Mouse (Mus musculus) cerebellum, adult 8-10 months (tissue): ENCODE measurements around the gene Ankrd11.

Experiments
- DNase-seq: peaks from one replicate; pipeline ENCODE4 v3.0.0; 2022

Ankrd11 gene

DNA sequence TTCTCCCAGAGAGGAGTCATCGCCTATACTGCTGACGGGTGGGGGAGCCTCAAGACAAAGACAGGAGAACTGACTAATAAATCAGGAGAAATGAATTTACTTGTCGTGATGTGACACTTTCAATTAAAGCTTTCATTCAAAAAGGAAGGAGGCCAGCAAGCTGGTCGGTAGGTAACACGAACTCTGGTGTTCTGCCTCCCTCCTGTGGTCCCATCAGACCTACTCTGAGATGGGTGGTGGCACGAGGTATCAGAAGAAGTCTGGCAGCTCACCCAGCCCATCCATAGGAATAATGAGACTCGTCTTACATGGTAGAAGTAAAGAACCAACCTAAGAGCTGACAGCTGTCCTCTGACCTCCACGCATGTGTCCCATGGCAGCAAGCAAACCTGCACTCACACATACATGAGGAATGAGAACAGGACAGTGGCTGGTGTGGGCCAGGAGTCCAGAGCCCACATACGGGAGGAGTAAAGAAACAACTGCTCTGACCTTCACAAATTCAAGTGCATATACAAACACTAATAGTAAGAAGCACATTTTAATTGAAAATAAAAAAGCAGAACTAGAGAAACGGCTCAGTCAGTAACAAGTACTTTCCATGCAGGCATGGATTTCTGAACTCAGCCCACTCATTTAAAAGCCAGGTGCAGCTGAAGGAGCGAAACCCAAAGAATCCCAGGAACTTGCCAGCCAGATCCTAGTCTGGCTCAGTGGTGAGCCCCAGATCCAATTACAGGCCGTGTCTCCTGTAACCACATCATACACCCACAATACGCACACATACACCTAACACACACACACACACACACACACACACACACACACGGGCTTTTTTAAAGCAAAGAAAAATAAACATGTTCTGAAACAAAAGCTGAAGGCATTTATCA, 37.8 kb downstream of the Ankrd11 start:
- DNase-seq = no peak

- DNase-seq = no peak
Measured at GRCm38 (mm10) chr8:123000311-123000710, 41.8 kb downstream of the Ankrd11 start.

GRCm38 (mm10) chr8:122997963-122998362, 44.1 kb downstream of the Ankrd11 start:
- DNase-seq = no peak

DNA sequence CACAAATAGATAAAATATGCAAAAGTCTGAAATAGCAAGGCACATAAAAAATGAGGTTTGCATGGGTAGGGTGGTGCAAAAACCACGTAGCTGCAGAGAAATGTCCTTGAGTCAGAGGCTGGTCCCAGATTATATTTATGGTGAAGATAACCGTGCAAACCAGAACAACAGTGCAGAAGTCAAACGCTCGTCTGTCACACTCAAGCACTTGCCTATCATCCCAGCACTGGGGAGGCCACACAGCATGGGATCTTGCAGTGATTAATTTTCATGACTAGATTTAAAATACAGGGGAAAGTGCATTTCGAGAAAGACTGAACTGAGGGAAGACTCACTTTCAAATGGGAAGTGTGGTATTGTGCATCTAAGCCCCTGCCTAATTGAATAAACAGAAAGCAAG, 48.3 kb downstream of the Ankrd11 start:
- no peak for DNase-seq

GRCm38 (mm10) chr8:122993031-122993430, 49.0 kb downstream of the Ankrd11 start:
- DNase-seq = no peak

- DNase-seq = no peak
Measured at GRCm38 (mm10) chr8:122992296-122992695, 49.8 kb downstream of the Ankrd11 start.

GRCm38 (mm10) chr8:122991368-122991767, 50.7 kb downstream of the Ankrd11 start:
- no peak for DNase-seq

DNA sequence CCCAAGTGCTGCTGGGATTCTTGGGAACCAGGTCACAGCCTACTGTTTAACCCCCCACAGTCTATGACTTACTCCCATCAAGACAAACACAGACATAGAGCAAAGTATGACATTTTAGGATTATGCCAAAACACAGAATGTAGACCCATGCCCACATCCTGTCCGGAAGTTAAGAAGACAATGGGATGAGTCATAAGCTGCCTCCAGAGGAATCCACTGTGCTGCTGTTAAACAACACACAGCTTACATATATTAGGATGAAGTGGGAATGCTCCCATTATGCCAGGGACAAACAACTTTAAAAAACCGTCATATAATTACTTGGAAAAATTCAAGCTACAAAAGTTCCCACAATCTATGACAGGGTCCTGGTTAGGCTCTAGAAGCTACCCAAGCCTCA, 52.1 kb downstream of the Ankrd11 start:
- no peak for DNase-seq

DNA sequence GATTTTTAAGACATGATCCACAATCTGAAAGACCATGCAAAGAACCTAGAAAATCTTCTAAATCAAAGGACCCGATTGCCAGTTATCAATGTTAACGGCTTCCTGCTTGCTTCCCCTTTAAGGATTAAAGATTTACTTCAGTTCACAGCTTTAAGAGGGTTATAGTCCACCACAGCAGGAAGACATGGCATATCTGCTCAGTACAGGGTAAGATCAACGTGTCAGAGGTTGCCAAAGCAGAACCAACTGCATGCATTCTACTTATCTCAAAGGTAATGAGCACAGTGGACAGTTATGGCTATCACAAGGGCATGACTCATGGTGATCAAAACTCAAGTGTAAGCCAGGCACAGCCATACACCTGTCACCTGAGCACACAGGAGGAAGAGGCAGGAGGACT, 53.1 kb downstream of the Ankrd11 start:
- DNase-seq = no peak

DNA sequence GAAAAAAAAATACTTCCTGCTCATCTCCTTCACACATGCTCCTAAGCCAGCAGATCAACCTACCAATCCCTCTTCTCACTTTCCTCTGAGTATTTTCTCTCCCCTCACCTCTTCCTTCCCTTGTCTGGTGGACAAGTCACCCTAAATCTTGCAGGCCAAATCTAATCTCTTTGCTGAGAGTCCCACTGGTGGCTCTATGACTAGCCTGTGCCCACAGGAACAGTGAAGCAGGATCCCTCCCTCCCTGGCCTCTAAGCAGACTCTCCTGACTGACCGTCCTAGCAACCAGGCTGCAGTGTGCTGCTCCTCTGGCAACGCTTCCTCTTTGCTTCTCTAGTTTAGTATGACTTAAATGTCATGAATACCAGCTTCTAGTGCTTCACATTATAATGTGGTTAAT, 54.8 kb downstream of the Ankrd11 start:
- no peak for DNase-seq

DNA sequence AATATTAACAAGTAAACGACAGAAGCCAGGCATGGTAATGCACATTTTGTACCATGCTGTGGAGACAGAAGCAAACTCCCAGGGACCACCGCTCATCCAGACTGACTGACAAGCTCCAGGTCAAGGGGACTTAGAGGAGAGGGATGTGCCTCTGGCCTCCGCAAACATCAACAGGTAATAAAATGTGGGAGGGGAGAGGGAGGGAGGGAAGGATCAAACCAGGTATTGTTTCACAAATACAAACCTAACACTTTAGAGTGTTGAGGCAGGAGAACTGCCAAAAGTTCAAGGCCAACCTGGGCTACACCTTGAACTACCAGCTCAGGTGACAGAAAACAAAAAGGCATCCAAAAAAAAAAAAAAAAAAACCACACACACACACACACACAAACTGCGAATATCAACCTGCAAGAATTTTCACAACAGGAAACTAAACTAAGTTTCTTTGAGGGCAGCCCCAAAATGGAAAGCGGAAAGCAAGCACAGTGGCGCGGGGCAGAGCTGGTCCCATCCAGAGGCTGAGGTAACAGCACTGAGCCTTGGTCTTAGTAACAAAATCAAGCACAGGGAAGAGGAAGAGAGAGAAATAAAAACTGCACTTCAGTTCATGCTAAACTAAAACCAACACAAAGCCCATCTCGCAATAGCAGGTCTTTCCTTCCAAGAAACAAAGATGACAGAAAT, 55.4 kb downstream of the Ankrd11 start:
- DNase-seq = no peak

DNA sequence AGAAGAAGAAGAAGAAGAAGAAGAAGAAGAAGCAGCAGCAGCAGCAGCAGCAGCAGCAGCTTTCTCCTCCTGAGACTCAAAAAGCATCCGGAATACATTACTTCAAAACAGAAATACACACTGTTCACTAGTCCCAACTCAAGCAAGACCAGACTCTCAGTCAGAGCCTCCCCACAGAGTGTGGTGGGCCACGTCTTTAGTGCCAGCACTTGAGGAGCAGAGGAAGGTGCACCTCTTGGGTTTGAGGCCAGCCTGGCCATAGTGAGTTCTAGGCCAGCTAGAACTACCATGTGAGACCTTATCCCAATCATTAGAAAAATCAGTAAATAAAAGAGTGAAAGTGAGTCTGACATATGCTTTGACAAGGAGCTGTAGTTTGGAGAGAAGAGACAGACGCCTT, 57.9 kb downstream of the Ankrd11 start:
- no peak for DNase-seq

- DNase-seq = no peak
Measured at GRCm38 (mm10) chr8:122983178-122983942, 58.7 kb downstream of the Ankrd11 start.

GRCm38 (mm10) chr8:122981646-122982045, 60.4 kb downstream of the Ankrd11 start:
- no peak for DNase-seq

- no peak for DNase-seq
Measured at GRCm38 (mm10) chr8:122979865-122980509, 62.1 kb downstream of the Ankrd11 start.

DNA sequence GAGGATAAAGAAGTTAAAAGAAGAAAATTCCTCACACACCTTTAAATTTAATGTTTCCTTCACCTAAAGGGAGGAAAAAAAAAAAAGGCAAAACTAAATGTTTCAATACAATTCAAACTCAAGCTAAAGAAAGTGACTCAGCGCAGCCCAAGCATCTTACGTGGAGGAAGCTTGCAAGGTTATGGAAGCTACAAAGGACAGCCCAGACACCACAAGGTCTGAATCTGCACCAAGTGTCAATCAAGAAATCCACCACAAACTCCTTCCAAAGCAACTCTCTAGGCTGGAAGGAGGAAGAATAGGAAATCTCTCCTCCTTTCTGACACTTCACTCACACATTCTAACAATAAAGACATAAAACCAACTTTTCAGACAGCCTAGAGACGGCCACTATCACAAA, 62.7 kb downstream of the Ankrd11 start:
- DNase-seq = no peak

DNA sequence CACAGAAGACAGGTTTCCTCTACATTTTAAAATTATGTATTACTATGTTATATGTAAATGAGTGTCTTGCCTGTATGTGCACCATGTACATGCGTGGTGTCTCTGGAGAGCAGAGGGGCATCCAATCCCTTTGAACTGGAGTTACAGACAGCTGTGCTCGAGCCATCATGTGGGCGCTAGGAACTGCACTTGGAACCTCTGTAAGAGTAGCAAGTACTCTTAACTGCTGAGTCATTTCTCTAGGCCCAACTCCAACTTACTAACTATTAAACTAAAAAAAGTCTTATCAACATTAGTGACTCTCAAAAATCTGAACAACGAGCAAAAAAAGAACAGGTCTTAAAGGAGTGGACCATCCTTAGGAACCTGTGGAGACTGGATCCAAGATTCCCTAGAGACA, 66.0 kb downstream of the Ankrd11 start:
- no peak for DNase-seq

- no peak for DNase-seq
Measured at GRCm38 (mm10) chr8:122969964-122970620, 72.0 kb downstream of the Ankrd11 start.

DNA sequence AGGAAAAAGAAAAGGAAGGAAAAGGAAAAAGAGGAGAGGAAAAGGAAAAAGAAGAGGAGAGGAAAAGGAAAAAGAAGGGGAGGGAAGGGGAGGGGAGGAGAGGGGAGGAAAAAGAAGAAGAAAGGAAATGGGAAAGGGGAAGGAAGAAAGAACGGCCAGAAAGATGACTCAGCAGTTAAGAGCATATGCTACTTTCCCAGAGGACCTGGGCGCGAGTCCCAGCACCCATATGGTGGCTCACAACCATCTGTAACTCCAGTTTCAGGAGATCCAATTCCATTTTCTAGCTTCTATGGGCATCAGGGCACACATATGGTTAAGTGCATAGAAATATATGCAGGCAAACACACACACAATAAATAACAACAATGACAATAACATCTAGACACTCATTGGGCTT, 73.9 kb downstream of the Ankrd11 start:
- no peak for DNase-seq

GRCm38 (mm10) chr8:122966638-122967037, 75.4 kb downstream of the Ankrd11 start:
- DNase-seq = no peak

DNA sequence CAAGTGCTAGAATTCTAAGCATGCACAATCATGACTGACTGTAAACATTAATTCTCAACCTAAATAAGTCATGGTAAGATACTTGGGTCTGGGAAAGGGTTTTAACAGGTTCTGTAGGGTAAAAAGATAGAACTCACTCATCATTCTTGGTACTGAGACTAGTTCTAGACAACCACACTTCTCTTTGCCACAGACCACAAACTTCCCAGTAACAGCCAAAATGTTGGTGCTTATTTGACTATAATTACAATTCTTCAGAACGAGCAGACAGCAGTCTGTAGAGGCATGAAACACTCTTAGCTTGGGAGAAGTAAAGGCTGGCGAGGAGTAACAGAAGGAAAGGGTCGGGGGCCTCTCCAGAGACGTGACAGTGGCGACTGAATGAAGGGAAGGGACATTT, 80.0 kb downstream of the Ankrd11 start:
- no peak for DNase-seq

DNA sequence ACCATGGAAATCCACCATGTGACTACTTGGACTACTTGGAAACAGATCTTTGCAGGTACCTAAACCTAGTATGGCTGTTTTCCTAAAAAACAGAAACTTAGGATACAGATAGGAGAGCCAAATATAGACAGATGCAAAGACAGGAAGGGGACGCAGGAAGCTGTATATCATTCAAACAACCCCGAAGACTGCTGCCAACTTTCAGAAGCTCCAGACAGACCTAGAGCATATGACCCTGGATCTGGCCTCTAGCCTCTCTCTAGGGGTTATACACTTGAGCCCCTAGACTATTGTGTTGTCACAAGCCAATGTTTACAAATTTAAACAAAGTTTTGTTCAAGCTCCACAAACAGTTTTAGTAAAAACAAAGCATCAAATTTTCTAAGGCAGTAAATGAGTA, 80.6 kb downstream of the Ankrd11 start:
- no peak for DNase-seq

- DNase-seq = no peak
Measured at GRCm38 (mm10) chr8:122960932-122961331, 81.1 kb downstream of the Ankrd11 start.
